Mouse (Mus musculus): ENCODE results near the gene Olfr25.

The Olfr25 gene

GRCm38 (mm10) chr9:38328760-38329159 is at the start of gene Olfr25:
Olfr25 (plus strand) TSS chr9:38329060.
- no peak for DNase-seq (ENCODE audit: low spot score in 2 of 2)

- no peak for DNase-seq (ENCODE audit: low spot score in 2 of 2)
Measured at GRCm38 (mm10) chr9:38290807-38291206, 38.1 kb upstream of the Olfr25 start, which contains the start of gene Olfr896-ps1. Olfr896-ps1 (plus strand) TSS chr9:38291107.

- DNase-seq (ENCODE audit: low spot score in 2 of 2) = no peak
Measured at GRCm38 (mm10) chr9:38348111-38348510, 19.3 kb downstream of the Olfr25 start, which contains the start of gene Olfr898. Olfr898 (plus strand) TSS chr9:38348411.

- no peak for DNase-seq (ENCODE audit: low spot score in 2 of 2)
Measured at GRCm38 (mm10) chr9:38366596-38366995, 37.7 kb downstream of the Olfr25 start, which contains the start of gene Olfr250. Olfr250 (plus strand) TSS chr9:38366896.

DNA sequence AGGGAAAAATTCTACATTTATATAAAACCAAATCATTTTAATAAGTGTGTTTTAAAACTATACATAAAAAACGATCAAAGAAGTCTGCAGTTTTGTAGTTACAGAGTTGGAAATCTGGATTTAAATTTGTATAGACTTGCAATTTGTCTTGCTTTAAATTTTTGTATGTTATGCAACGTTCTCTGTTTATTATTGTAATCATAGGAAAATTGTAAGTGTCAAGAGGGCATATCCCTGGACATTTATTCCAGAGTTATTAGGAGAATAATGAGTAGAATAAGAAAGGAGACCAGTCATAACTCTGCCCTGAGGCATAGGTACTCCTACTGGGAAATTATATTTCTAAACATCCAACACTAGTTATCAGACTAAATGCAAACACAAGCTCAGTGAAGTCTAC is 47.9 kb downstream of the Olfr25 start, which contains the start of gene Olfr251:
Gene Olfr251, plus strand, starts transcription at position 301 of the 400 bp plus-strand sequence.
- no peak for DNase-seq (ENCODE audit: low spot score in 2 of 2)
